Mouse (Mus musculus) ES-Bruce4 (cell line): ENCODE data around the gene Gnmt. TPM values are rescaled to one million over a fixed set of nuclear protein-coding genes. Genes with fewer than 3 reads are reported as not detected.

ENCODE experiments used
- H3K27ac ChIP-seq: 2 replicates; pipeline ENCODE4 v1.5.1; 2012; ENCODE audit warnings: low read length, inconsistent platforms; ENCODE audit not compliant: insufficient read depth
- H3K27me3 ChIP-seq: 2 replicates; pipeline ENCODE4 v1.6.1; 2012; ENCODE audit warnings: mild to moderate bottlenecking, low read length, inconsistent platforms; ENCODE audit not compliant: control insufficient read depth, poor library complexity, insufficient read depth, severe bottlenecking
- H3K36me3 ChIP-seq: 2 replicates; pipeline ENCODE4 v1.6.1; 2012; ENCODE audit warnings: inconsistent platforms, mild to moderate bottlenecking, low read length, moderate library complexity; ENCODE audit not compliant: control insufficient read depth, poor library complexity, insufficient read depth, severe bottlenecking
- H3K4me1 ChIP-seq: one replicate; pipeline ENCODE4 v1.8.1; 2011; ENCODE audit warnings: low read length; ENCODE audit not compliant: control insufficient read depth, insufficient read depth
- H3K4me3 ChIP-seq: 2 replicates; pipeline ENCODE4 v1.5.1; 2011; ENCODE audit warnings: low read depth, mild to moderate bottlenecking, low read length
- H3K9ac ChIP-seq: 2 replicates; pipeline ENCODE4 v1.6.1; 2012; ENCODE audit warnings: low read depth, mild to moderate bottlenecking, inconsistent platforms; ENCODE audit not compliant: poor library complexity, severe bottlenecking
- H3K9me3 ChIP-seq: replicated peaks from 2 replicates; pipeline ENCODE4 v1.6.1; 2012; ENCODE audit warnings: mild to moderate bottlenecking, low read length, inconsistent platforms; ENCODE audit not compliant: control insufficient read depth, poor library complexity, insufficient read depth, severe bottlenecking
- CTCF ChIP-seq: IDR thresholded peaks from one replicate; pipeline ENCODE4 v1.8.1; 2011; ENCODE audit warnings: low read depth, low read length
- EP300 ChIP-seq: IDR thresholded peaks from 2 replicates; pipeline ENCODE4 v1.6.1; 2011; ENCODE audit warnings: low read depth, low read length; ENCODE audit not compliant: insufficient read depth
- POLR2A ChIP-seq: IDR thresholded peaks from one replicate; pipeline ENCODE4 v1.8.1; 2011; ENCODE audit warnings: low read length; ENCODE audit not compliant: insufficient read depth
- polyA plus RNA-seq: library from polyadenylated mRNA; stranded (reverse); fragments of >200 nt; gene quantifications from 2 replicates; pipeline ENCODE4 v1.2.4, GENCODE M21; 2011; ENCODE audit warnings: low read depth; ENCODE audit not compliant: missing spikeins, insufficient read depth, insufficient read length

The Gnmt gene
- polyA plus RNA-seq, 1 experiment: 3.9 TPM

GRCm38 (mm10) chr17:46758753-46759152 is 29.8 kb upstream of the Gnmt start:
- Histone ChIP-seq H3K9ac (no peak overlapping the region), H3K36me3 (no peaks in the 10 kb centered on the region), H3K27me3 (no peaks in the 10 kb centered on the region), H3K4me1 (no peaks in the 10 kb centered on the region), H3K27ac (no peak overlapping the region), H3K9me3 (no peaks in the 10 kb centered on the region), H3K4me3 (no peak overlapping the region)
- TF ChIP-seq POLR2A: no peak
- TF ChIP-seq CTCF: no peak
- no peak for TF ChIP-seq EP300

- H3K27ac ChIP-seq: peak within 1 kb of the TSS; percentile 55; the same call in 1 of the 2 replicates
- H3K4me1 ChIP-seq: no peaks in the 10 kb centered on the region
- TF ChIP-seq POLR2A (peak; percentile 89), CTCF (no peak)
- H3K27me3 ChIP-seq: no peaks in the 10 kb centered on the region
- H3K36me3 ChIP-seq: peaks cover under 1% of the 10 kb centered on the region; the same call in 1 of the 2 replicates
- no peaks in the 10 kb centered on the region for H3K9me3 ChIP-seq
- peak within 1 kb of the TSS; percentile 75 for H3K9ac ChIP-seq
- H3K4me3 ChIP-seq: peak within 1 kb of the TSS; percentile 97
Measured at GRCm38 (mm10) chr17:46751794-46752556, 23.0 kb upstream of the Gnmt start, which contains the start of gene Cnpy3. TSS of gene Cnpy3 (minus strand) at chr17:46752214.

- H3K27me3 ChIP-seq: no peaks in the 10 kb centered on the region
- peaks cover 5% of the 10 kb centered on the region; the same call in 1 of the 2 replicates for H3K36me3 ChIP-seq
- no peak for TF ChIP-seq POLR2A
- TF ChIP-seq EP300: no peak
- TF ChIP-seq CTCF: no peak
- H3K4me3 ChIP-seq: peak overlapping the region; percentile 97
- H3K27ac ChIP-seq: peak overlapping the region; percentile 11; the same call in 1 of the 2 replicates
- no peaks in the 10 kb centered on the region for H3K4me1 ChIP-seq
- peak overlapping the region; percentile 75 for H3K9ac ChIP-seq
- no peaks in the 10 kb centered on the region for H3K9me3 ChIP-seq
Measured at GRCm38 (mm10) chr17:46751056-46751793, 22.3 kb upstream of the Gnmt start.

- Histone ChIP-seq H3K9me3 (no peaks in the 10 kb centered on the region), H3K27ac (no peak overlapping the region), H3K4me3 (no peak overlapping the region), H3K9ac (peak overlapping the region; percentile 75), H3K4me1 (no peaks in the 10 kb centered on the region), H3K27me3 (no peaks in the 10 kb centered on the region), H3K36me3 (peaks cover 9% of the 10 kb centered on the region; the same call in 1 of the 2 replicates)
- TF ChIP-seq POLR2A: no peak
- TF ChIP-seq EP300: no peak
- TF ChIP-seq CTCF: no peak
Measured at GRCm38 (mm10) chr17:46750580-46750979, 21.6 kb upstream of the Gnmt start.

GRCm38 (mm10) chr17:46749282-46749681 is 20.3 kb upstream of the Gnmt start:
- Histone ChIP-seq H3K9me3 (no peaks in the 10 kb centered on the region), H3K27ac (no peak overlapping the region), H3K27me3 (no peaks in the 10 kb centered on the region), H3K4me3 (no peak overlapping the region), H3K4me1 (no peaks in the 10 kb centered on the region), H3K9ac (no peak overlapping the region), H3K36me3 (peaks cover 11% of the 10 kb centered on the region)
- no peak for TF ChIP-seq CTCF
- TF ChIP-seq EP300: no peak
- TF ChIP-seq POLR2A: no peak

GRCm38 (mm10) chr17:46747806-46748205 is 18.8 kb upstream of the Gnmt start:
- no peak overlapping the region for H3K27ac ChIP-seq
- no peaks in the 10 kb centered on the region for H3K4me1 ChIP-seq
- peaks cover 11% of the 10 kb centered on the region for H3K36me3 ChIP-seq
- no peak for TF ChIP-seq CTCF
- H3K27me3 ChIP-seq: no peaks in the 10 kb centered on the region
- H3K4me3 ChIP-seq: no peak overlapping the region
- no peak overlapping the region for H3K9ac ChIP-seq
- no peaks in the 10 kb centered on the region for H3K9me3 ChIP-seq
